Mouse (Mus musculus): Measurements from ENCODE around the gene Gm49393.
"Not testable (repeated sequence)": the region's sequence is repeated elsewhere in the genome, so short reads cannot be mapped to it uniquely, and the experiment has no call there.

Gm49393 gene

DNA sequence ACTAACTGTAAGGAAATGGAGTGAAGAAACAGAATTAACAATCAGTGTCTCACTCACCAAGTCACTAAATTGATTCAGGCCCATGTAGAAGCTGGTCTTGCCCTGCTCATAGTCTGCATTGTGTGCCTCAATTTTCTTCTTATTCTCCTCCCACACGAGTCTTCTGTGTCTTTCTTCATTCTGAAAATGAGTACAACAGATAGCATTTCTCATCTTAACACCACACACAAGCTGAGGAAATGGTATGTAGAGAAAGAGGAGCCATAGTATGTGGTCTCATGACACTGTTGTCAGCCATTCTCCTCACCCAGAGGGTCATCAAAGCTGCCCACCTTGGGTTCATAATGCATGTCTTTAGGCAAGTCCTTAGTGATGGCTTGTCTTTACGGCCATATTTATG lies at the start of gene Gm49393:
Gm49393 (minus strand) TSS at position 101 of the 400 bp plus-strand sequence.
- DNase-seq: not testable (repeated sequence)

DNA sequence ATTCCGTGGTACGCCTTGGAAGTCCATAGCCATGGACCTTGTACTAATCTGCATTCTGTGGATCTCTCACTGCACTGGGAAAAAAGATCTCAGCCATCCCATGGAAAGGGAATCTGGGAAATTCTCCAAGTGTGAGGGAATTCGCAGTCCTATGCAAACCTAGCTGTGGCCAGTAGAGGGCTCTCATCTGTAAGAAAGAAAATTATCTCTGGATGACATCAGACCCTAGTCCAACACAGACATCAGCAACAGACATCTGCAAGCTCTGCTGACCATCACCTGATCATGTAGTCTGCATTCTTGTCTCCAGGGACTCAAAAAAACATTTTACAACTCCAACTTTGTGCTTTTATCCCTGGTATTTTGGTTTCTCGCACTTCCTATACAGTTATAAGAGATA lies 36.9 kb upstream of the Gm49393 start:
- DNase-seq: not testable (repeated sequence)

DNA sequence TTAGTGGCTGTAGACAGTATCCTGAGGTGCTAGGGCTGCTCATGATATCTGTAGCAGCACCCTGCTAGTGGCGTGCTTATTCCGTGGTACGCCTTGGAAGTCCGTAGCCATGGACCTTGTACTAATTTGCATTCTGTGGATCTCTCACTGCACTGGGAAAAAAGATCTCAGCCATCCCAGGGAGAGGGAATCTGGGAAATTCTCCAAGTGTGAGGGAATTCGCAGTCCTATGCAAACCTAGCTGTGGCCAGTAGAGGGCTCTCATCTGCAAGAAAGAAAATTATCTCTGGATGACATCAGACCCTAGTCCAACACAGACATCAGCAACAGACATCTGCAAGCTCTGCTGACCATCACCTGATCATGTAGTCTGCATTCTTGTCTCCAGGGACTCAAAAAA lies 28.6 kb upstream of the Gm49393 start:
- peak; percentile 1 for DNase-seq

DNA sequence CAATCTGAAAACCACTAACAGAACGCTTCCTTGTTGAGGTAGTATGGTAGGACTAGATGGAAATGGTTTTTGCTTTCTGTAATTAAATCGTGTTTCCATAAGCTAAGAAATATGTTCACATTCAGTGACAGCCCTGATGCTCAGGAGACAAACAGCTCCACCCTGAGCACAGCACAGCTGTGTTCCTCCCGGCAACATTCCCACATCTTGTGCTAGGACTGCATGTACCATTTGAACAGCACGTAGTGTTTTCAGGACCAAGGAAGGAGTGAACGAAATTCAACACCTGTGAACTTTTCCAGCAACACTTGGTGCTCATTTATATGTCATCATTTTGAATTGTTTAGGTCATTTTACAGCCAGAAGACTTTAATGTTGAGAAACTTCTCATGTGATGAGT lies 26.3 kb upstream of the Gm49393 start:
- no peak for DNase-seq

DNA sequence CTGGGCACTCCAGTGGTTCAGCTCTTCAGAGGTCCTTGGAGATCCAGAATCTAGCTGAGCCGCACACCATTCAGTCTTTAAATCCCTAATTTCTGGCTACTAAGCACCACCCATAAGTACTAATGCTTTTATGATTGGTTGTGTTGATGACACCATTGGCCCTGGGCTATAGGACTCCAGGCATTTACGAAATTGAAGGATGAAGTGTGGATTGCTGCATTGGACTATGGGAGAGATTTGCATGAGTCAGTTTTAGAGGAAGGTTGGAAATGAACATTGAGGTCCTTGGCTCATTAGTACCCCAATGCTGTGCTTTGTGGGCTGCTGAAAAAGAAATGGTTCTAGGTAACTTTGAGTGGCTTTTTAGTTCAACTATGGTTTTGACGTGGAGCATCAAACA lies 6.5 kb upstream of the Gm49393 start, which contains the start of gene Tpbpa:
Tpbpa (minus strand) TSS at position 101 of the 400 bp plus-strand sequence.
- DNase-seq: not testable (repeated sequence)

DNA sequence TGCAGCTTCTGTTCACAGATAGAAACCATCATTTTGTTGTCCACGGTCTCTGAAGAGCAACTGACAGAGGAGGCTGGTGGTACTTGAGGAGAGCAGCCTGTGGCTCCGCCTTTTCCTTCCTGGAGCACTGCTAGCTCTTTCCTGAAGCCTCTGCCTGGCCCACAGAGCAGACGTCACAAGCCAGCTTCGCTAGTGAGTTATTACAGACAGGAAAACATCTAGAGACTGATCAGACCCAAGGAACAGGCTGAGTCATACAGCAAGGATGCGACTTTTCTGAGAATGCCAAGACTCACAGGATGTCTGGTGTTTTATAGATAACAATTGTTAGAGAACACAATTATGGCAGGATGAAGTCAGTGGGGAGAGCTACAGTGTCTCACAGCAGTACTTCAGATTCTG lies 1.1 kb upstream of the Gm49393 start, which contains the start of the genes Gm49391 and Ctla2a:
Gm49391 (minus strand) TSS at position 72 of the 402 bp plus-strand sequence.
Ctla2a (minus strand) TSS at position 126 of the 402 bp plus-strand sequence.
- DNase-seq: no peak

DNA sequence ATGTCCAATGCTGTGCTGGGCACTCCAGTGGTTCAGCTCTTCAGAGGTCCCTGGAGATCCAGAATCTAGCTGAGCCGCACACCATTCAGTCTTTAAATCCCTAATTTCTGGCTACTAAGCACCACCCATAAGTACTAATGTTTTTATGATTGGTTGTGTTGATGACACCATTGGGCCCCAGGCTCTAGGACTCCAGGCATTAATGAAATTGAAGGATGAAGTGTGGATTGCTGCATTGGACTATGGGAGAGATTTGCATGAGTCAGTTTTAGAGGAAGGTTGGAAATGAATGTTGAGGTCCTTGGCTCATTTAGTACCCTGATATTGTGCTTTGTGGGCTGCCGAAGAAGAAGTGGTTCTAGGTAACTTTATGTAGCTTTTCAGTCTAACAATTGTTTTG lies 30.6 kb downstream of the Gm49393 start, which contains the start of gene Tpbpb:
Tpbpb (minus strand) TSS at position 101 of the 400 bp plus-strand sequence.
- not testable (repeated sequence) for DNase-seq

DNA sequence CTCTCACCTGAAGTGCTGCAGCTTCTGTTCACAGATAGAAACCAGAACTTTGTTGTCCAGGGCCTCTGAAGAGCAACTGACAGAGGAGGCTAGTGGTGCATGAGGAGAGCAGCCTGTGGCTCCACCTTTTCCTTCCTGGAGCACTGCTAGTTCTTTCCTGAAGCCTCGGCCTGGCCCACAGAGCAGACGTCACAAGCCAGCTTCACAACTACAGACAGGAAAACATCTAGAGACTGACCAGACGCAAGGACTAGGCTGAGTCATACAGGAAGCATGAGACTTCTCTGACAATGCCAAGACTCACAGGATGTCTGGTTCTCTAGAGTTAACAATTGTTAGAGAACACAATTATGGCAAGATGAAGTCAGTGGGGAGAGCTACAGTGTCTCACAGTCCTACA lies 38.1 kb downstream of the Gm49393 start, which contains the start of gene Ctla2b:
Ctla2b (minus strand) TSS at position 120 of the 400 bp plus-strand sequence.
- DNase-seq: no peak

DNA sequence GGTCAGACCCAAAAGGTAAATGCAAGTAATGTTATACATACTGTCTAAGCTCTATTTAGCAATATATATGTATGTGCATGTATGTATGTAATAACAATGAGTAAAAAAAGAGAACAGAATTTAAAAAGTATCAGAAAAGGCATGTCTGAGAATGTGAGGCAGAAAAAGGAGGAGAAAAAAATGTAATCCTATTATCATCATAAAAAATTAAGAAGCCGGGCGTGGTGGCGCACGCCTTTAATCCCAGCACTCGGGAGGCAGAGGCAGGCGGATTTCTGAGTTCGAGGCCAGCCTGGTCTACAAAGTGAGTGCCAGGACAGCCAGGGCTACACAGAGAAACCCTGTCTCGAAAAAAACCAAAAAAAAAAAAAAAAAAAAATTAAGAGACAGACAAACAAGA lies 38.6 kb downstream of the Gm49393 start, which contains the start of gene Gm49392:
Gm49392 (minus strand) TSS at position 101 of the 400 bp plus-strand sequence.
- not testable (repeated sequence) for DNase-seq

DNA sequence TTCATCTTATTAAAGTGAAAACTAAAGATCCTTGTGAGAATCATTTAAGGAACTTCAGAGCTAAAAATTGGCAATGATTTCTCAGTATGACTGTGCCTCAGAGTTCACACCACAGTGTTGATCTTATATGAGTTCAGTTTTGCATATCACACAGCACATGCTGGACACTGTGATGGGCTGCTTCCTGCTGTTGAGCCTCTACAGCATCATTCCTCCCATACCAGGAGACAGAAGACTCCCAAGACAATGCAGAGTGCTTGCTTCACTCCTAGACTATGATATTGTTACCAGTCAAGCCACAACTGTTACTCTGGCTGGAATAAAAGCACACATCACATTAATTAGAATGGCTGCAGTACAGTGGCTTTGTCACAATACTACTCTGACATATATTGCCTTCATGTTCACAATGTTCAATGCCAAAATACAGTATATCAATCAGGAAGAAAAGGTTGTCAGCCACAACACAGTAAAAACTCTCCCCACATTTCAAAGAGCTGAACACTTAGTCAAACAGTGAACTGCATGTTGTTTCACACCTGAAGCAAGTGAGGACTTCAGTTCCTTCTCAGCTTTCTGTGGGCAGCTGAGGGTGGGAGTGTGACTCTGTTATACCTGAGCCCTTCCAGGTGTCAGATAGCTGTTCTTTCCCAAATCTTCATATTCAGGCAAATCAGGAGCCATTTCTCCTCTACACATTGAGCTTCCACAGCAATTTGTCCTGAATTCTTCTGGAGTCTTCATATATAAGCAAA lies 39.8 kb downstream of the Gm49393 start:
- DNase-seq: no peak

DNA sequence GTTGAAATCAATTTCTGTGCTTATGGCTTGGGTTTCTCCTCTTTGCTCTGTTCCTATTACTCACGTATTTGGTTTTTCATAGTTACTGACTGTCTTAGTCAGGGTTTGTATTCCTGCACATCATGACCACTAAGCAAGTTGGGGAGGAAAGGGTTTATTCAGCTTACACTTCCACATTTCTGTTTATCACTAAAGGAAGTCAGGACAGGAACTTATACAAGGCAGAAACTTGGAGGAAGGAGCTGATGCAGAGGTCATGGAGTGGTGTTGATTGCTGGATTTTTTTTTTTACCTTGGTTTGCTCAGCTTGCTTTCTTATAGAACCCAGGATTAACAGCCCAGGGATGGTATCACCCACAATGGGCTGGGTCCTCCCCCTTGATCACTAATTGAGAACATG lies 43.1 kb downstream of the Gm49393 start:
- DNase-seq: no peak

DNA sequence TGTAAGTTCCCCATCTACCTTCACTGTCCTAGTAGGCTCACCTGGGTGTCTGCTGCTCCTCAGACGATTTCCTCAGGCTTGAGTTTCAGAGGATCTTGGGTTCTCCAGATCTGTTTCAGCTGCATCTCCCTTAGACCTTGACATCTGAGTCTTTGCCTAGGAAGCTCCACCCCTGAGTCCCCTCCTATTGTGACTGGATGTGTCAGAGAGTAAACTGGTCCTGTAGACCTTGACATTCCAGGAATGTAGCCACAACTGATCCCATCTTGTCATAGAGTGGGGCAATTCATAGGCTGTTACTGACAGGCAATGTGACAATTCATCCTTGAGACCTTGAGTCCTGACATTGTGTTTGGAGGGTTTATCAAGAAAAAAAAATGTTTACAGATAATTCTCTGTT lies 71.1 kb downstream of the Gm49393 start, which contains the start of gene 4930486L24Rik:
4930486L24Rik (minus strand) TSS at position 195 of the 400 bp plus-strand sequence.
- DNase-seq: no peak

DNA sequence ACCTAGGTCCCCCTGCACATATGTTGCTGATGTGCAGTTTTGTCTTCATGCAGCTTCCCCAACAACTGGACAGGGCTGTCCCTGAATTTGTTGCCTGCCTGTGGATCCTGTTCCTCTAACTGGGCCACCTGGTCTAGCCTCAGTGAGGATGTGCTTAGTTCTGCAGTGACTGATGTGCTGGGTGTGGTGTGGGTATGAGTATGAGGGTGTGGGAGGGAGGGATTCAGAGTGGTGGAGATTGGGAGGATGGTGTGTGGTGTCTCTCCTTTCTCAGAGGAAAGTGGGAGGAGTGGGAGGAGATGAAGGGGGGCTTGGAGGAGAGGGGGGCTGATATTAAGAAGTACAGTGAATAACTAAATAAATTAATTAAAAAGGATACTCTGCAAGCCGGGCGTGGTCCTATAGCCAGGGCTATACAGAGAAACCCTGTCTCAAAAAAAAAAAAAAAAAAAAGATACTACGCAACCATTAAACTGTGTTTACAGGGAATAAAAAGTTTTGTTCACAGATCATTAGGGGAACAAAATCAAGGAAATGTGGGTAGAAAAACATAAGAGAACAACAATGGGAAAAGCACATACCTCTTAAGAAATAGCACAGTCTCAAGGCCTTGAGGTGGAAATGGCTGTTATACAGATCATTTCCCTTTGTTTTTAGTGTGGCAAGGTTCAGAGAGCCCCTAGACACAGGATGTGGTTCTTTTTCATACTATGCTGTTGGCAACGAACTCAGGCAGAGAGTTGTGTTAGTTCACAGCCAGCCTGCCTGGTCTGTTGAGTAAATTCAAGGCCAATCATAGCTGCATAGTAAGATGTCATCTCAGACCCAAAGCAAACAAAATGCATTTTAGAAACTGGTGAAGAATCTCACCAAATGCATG lies 86.9 kb downstream of the Gm49393 start:
- no peak for DNase-seq

DNA sequence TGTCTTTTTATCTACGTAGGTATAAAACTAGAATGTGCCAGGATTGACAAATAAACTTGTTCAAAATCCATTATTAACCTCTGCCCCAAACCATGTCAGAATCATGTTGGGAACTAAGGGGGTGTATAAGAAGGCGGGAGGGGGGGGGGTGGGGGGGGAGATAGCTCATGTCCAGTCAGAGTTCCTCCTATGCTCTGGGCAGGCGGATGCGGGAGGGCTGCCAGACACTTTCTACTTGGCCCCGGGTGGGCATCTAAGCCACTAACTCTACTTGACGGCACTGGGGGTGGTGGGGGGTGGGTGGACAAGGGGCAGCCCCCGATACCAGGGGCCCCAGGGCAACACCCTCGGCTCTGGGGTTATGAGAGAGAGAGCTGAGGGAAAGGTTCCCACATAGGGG lies 92.2 kb downstream of the Gm49393 start:
- DNase-seq: no peak

DNA sequence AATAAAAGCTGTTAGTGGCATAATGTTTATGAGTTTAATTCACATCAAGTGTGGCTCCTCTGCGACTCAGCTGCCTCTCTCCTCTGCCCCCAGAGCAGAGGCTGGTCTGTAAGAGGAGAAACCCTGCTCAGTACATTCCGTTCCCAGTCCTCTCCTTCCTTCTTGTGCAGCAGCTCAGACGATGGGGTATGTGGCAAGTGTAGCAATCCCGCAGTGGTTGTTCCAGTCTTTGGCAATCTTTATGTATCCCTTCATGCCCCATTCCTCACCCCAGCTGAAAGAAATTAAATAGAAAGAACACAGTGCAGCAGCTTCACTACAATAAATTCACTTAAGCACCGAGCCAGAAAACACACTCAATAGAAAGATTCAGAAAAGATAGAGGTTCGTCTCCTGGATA lies 92.7 kb downstream of the Gm49393 start:
- DNase-seq: no peak

DNA sequence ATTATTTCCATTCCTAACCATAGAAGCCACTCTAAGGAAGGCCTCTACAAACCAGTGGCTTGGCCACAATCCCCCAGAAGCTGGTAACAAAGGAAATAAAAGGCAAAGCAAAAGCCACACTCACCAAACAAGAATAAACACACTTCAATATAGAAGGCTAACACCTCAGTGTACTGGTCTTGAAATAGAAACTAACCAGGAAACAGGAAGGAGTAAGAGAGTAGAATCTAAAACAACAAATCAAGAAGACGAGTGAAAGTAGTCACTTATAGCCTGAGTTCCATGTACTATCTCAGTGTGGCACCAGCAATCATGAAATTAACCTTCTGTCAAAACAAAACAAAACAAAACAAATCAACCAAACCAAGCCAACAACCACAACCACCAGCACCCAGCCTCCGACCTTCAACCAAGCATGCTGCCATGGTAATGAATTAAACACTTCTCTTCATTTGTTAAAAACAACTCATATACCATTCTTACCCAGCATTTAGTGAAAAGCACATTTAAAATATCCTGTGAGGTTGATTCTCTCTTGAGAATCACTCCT lies 96.0 kb downstream of the Gm49393 start:
- DNase-seq: no peak

DNA sequence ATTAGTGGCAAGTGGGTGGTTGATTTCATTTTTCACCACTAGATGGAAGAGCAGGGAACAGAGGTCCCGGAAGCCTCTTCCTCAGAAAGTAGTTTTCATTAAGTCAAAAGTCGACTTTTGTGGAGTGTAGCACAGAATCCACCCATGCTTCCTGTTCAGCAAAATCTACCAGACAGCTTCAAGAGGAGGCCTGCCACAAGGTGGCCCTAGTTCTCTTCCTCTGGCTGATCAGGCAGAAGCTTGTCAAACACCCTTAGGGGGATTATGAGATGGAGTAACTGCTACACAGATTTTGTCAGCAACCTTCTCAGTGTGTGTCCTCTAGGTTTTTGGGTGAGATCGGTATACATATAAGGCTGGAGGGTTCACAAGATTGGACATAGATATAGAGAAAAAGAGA lies 109.3 kb downstream of the Gm49393 start:
- DNase-seq: no peak

DNA sequence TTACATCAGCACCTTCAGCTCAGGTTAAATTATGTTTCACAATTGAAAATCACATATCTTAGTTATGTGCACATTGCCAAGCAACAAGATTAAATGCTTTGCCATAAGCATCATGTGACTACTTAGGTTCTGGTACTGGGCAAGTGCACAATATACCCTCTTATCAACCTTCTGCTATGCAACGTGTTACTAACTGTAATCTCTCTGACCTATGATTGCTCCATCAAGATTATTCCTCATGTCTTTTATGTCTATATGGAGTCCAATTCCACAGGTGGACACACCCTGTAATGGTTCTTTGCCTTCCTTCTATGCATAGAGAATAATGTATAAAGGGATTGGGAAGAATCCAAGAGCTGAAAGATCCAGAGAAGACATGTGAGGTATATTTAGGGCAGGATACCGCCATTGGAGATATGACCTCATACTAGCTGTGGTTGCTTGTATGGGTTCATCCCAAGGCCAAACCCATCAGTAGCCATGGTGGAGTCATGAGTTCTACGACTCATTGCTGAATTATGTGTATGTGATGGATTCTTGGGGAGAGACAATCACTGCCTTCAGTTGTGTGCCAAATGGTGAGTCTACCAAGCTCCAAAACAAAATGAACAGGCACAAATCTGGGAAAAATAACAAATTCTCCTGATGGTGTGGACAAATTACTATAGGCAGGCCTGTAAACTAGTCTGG lies 114.8 kb downstream of the Gm49393 start:
- no peak for DNase-seq

DNA sequence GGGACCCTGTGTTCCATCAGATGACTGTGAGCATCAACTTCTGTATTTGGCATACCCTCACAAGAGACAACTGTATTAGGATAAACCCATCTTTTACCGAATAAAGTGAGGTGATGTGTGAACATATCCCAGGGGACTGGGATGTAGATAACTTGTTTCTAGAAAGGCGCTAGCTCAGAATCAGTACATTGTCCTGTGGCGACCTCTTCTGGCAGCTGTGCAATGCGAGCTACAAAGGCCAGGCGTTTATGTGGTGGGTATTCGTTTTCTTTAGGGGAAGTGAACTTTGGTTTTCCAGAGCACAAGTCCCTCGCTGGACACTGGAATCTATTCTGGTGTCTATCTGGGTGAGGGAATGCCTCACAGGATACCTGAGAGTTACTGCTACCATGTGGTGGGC lies 115.9 kb downstream of the Gm49393 start:
- no peak for DNase-seq

DNA sequence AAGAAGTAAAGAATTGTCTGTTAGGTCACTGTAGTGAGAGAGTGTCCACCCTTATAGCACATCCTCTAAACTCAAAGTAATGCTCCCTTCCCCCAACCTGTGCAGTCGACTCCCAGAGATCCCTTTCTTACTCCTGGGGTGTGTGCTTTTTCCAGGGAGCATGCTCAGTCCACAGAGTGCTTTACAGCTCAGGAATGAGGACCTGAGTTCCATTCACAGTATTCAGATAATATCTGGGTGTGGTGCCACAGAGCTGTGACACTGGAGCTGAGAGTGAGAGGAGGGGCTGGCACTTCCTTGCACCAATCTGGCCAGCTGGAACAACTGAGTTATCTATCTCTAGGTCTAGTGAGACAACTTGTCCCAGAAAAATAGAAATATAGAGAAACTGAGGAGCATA lies 121.7 kb downstream of the Gm49393 start:
- no peak for DNase-seq

DNA sequence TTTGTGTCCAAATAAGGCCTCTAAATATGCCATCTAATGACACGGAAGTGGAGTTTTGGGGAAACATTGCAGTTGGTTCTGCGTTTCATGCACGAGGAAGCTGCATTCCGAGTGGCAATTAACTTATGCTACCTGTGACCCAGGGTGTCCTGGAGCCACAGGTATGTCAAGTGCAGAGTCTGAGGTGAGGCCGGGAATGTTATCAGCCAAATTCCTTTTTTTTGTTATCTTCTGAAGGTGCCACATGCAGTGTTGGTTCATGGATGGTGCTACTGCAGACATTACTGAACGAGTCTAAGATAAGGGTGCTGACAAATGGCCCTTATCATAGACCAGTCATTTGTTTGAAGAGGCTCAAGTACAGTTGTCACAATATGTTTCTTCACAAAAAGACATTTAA lies 122.6 kb downstream of the Gm49393 start:
- DNase-seq: no peak

DNA sequence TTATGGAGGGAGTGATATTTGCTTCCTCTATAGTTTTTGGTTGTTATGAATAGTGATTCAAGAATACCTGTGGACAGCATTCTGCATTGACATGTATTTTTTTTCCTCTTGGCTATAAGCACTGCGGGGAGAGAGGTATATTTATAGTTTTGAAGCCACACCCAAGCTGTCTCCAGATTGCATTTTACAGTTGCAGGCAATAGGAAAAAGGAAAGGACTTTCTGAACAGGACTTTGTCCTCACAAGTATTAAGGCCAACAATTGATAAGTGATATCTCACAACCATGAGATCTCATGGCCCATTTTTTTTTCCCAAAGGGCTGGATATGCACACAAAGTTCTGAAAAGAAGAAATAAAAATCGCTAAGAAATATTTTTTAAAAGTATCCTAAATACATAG lies 125.7 kb downstream of the Gm49393 start:
- DNase-seq: no peak

Data from cerebellum, adult 9-10 months (tissue).